Mouse (Mus musculus): ENCODE results near the gene 2310022B05Rik. TPM values are rescaled to one million over a fixed set of nuclear protein-coding genes. Genes with fewer than 3 reads are reported as not detected.

The 2310022B05Rik gene
- total RNA-seq, 2 experiments from 2014 or later = 85.6 to 103 TPM

DNA sequence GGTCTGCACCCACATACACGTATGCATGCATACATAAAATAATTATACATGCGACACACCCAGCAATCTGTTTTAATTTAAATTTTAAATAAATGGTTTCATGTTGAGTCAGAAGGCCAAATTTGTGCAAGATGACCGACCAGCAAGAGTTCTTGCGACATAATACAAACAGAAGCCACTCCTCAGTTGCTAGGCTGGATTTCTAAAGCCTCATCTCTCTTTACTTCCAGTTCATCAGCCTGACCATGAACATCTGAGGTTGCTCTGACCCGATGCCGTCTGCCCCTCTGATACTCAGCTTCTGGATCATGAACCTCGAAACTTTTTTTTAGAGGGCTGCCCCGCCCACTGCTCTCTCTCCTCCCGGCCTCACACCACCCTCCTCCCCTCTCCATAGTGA, 44.9 kb downstream of the 2310022B05Rik start:
- no peak for DNase-seq
- intact Hi-C loops (cut with DNase I) = loop anchor here (5.0 kb wide), 1 partner anchor 209 kb away; no protein-coding TSS in a partner anchor

DNA sequence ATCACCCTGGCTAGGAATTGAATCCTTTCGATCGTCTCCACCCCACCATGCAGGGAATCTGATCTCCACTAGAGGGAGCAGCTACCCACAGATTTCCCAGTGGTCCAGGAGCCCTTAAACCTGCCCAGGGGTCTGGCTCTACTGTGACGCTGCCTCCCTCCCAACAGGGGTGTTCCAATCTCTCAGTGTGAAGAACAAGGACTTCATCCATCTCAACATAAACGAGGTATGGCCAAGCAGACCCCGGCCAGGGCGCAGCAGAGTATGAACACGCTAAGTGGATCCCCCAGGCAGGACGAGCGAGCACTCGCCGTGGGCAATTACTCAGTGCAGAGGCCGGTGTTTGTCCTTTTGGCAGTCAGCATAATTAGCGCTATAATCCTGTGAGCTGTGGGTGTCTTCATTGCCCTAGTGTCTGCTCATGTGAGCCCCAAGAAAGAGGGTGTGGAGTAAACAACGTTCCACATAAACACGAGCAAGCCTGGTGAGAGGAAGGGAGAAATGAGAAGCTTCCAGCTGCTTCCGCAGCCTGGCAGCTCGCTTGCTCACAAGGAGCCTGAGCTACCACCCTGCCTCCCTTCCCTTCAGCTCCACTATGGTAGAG, 45.8 kb downstream of the 2310022B05Rik start:
- DNase-seq = peak; percentile 79 to 86
- intact Hi-C loops (cut with DNase I) = loop anchor here (1.0 to 5.0 kb wide), 2 partner anchors 60 to 210 kb away; no protein-coding TSS in a partner anchor

DNA sequence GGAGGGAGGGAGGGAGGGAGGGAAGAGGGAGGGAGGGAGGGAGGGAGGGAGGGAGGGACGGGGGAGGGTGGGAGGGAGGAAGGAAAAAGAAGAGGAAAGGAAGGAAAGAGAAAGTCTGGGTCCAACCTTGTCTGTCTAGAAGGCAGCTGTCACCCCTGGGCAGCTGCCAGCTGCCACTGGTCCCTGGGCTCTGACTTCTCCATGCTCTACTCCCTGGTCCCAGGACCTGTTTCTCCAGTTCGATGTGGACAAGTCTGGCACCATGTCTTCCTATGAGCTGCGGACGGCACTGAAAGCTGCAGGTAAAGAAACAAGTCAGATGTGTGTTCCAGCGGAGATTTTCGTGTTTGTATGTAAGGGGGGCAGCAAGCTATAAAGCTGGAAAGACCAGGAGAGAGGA, 48.8 kb downstream of the 2310022B05Rik start:
- no peak for DNase-seq
- intact Hi-C loops (cut with DNase I) = no loop called here

DNA sequence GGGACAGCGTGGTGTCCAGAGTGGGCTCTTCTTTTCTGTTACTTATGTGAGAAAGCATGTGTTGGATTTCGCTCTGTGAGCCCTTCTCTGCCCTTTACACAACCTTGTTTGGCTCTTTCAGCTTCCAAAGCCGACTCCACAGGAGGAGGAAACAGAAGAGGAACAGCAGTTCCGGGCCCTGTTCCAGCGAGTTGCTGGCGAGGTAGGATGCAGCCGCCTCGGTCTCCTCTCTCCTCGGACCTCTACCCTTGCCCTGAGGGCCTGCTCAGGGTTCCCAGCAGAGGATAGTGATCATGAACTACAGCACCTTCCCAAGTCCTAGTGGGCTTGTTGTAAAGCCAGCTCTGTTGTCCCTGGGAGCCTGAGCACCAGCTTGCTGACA, 54.2 kb downstream of the 2310022B05Rik start:
- peak; percentile 16 to 29 for DNase-seq

DNA sequence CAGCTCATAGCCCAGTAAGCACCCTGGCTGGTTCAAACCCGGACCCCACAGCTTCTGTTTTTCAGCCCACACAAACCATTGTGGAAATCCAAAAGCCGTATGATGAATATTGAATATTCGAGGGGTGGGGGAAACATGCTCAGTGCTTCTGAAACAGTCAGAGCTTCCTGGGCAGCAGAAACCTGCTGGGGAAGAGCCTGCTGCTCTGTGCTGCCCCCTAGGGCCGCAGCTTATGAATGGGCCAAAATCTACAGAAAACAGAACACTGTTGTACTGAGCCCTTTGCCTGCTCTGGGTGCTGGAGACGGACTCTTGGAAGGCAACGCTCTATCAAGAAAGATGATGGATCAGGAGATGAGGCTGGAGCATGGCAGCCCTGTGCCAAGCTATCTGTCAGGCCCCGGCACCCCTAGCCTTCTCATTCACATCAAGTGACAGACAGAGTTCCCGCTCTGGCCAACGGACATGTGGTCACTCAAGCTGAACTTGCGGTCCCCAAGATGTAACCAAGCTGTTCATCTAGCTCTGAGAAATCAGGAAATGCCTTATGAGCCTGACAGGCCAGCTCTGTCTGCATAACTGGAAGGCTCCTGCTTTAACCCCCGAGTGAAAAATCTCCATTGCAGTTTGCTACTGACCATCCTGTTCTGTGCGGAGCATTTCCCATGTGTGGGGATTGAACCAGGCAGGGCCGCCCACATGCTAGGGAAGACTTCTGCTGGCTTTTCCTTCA, 54.8 kb downstream of the 2310022B05Rik start:
- DNase-seq = peak; percentile 33 to 39
- intact Hi-C loops (cut with DNase I) = no loop called here

More for the DNA sequence above, 54.2 kb downstream of the 2310022B05Rik start:
- intact Hi-C loops (cut with DNase I) = no loop called here

DNA sequence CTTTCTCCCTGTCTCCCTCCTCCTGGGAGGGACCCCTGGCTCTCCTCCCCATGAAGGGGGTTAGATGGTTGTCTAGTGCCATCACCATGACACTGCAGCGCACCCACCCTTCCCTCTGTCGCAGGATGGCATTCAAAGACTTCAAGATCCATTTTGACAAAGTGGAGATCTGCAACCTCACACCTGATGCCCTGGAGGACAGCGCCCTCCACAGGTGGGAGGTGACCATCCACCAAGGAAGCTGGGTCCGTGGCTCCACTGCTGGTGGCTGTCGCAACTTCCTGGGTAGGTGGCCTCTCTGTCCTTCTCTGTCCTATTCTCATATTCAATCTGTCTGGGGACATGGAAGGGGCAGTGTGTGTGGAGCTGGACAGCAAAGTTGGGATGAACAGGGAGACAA, 59.1 kb downstream of the 2310022B05Rik start:
- intact Hi-C loops (cut with DNase I) = no loop called here
- DNase-seq = no peak

DNA sequence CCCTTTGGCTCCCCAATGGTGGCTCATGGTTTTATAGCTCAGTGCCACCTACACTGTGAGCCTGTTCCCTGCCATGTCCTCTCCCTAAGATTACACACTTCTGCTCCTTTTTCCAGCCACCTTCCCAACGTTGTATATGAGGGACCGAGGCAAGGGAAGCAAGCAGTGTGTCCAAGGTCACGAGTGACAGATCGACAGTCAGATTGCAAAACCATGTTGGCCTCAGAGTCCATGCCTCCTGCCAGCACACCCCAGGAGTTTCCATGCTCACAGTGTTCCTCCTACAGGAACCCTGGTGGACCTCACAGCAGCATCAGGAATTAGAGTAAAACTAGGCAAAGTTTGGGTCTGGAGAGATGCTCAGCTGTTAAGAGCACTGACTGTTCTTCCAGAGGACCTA, 73.8 kb downstream of the 2310022B05Rik start:
- DNase-seq = no peak
- intact Hi-C loops (cut with DNase I) = no loop called here

DNA sequence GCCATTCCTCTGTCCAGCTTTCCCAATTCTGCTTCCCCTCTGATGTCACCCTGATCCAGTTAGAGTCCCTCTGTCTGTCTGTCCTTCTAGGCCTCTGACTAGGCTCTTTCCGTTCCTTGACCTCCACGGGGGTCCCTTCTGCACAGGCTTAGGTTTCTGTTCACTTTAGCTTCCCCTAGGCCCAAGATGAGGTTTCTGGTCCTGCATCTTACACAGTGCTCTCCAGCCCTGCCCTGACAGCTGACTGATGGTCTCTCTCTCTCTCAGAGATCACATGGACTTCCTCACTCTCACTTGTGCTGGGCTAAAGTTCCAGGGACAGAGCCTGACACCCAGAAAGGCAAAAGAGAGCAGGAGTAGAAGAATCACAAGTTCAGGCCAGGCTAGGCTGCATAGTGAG, 76.6 kb downstream of the 2310022B05Rik start:
- no peak for DNase-seq
- intact Hi-C loops (cut with DNase I) = no loop called here

Other genes starting within 250 kb of the 2310022B05Rik start
- 1 to 10 TPM; 2.0 to 2.2 TPM for gene Pgbd5, start 223.7 kb downstream of the 2310022B05Rik start, total RNA-seq (2021)
- 10 to 100 TPM; 22.0 to 23.7 TPM for gene Cog2, start 142.6 kb downstream of the 2310022B05Rik start, total RNA-seq (2021)
- 10 to 100 TPM; 13.4 to 13.5 TPM for gene Agt, start 93.7 kb downstream of the 2310022B05Rik start, total RNA-seq (2021)
- under 1 TPM in 1 of 2 experiments, not detected in 1; 0.10 TPM for gene Capn9, start 87.3 kb downstream of the 2310022B05Rik start, total RNA-seq (2021)
- gene Ttc13, start 58.6 kb upstream of the 2310022B05Rik start, total RNA-seq (2021) = 10 to 100 TPM; 19.3 to 19.9 TPM
- gene Arv1, start 58.8 kb upstream of the 2310022B05Rik start, total RNA-seq (2021) = 1 to 10 TPM; 5.4 TPM
- 1 to 10 TPM; 1.8 to 1.9 TPM for gene Fam89a, start 88.5 kb upstream of the 2310022B05Rik start, total RNA-seq (2021)
- under 1 TPM; 0.37 to 0.84 TPM for gene Trim67, start 129.7 kb upstream of the 2310022B05Rik start, total RNA-seq (2021)
- 100 to 1,000 TPM; 148 to 164 TPM for gene Gnpat, start 199.7 kb upstream of the 2310022B05Rik start, total RNA-seq (2021)
- gene 2810004N23Rik, start 199.8 kb upstream of the 2310022B05Rik start, total RNA-seq (2021) = 10 to 100 TPM; 36.4 to 37.8 TPM
- 10 to 100 TPM; 19.7 to 20.2 TPM for gene Exoc8, start 234.3 kb upstream of the 2310022B05Rik start, total RNA-seq (2021)
- 10 to 100 TPM; 14.2 to 15.1 TPM for gene Sprtn, start 234.5 kb upstream of the 2310022B05Rik start, total RNA-seq (2021)

Measured in heart, postnatal 14 days (tissue).